Mouse (Mus musculus) NIH3T3 (cell line): ENCODE results near the gene Gm20518.

Experiments used
- DNase-seq: peaks from one replicate; pipeline ENCODE4 v3.0.0-alpha.2; 2012; ENCODE audit warnings: low read depth

The Gm20518 gene

DNA sequence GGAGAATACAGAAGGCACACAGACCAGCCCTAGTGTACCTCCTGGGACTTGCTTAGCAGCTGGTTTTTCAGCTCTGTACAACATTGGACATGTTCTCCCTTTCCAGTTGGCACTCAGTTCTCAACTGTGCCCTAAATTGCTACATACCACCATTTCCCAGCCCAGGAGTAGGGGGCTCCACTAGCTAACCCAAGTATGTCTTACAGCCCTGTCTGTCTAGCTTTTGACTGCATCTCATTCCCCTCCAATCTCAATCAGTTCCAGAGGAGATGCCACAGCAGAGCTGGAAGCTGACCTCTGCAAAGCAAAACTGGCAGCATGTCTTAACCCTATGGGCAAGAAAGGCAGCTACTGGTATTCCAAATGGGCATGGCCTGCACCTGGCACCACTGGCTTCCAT, 4.6 kb upstream of the Gm20518 start:
- no peak for DNase-seq

DNA sequence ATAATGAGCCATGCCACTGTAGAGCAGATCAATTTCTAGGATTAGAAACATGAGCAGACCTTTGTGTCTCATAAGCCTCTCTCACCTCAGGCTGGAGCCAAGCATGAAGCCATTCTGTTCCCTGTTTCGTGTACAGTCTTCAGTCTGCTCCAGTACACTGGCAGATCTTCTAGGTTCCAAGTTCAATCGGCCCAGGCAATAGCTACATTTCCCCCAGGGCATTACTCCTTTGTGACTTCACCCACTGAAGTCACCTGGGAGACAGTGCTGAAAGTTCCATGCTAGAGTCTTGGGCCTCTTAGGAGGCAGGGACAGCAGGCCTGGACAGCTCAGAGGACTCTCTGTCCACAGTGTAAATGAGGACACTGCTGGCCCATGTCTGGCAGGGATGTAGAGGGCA, 2.5 kb upstream of the Gm20518 start, which contains the start of gene Tssk1:
Gene Tssk1 (plus strand): TSS at position 301 of the 400 bp plus-strand sequence.
- no peak for DNase-seq

DNA sequence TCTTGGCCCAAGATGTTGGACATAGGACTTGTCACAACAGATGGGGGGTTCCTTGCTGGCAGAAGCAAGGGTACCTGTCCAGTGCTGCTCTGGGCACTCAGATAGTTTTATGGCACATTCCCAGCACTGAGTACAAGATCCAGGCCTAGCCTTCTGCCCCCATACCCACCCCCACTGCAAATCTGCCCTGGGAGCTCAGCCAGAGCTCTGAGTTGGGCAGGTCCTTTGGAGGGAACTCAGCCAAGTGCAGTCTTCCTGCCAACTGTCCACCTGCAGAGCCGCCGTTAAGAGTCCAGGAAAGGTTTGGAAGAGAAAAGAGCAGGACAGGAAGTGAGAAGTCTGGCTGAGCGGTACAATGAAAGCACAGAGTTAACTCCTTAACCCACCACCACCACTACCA, 1.1 kb upstream of the Gm20518 start:
- DNase-seq = peak; percentile 16

DNA sequence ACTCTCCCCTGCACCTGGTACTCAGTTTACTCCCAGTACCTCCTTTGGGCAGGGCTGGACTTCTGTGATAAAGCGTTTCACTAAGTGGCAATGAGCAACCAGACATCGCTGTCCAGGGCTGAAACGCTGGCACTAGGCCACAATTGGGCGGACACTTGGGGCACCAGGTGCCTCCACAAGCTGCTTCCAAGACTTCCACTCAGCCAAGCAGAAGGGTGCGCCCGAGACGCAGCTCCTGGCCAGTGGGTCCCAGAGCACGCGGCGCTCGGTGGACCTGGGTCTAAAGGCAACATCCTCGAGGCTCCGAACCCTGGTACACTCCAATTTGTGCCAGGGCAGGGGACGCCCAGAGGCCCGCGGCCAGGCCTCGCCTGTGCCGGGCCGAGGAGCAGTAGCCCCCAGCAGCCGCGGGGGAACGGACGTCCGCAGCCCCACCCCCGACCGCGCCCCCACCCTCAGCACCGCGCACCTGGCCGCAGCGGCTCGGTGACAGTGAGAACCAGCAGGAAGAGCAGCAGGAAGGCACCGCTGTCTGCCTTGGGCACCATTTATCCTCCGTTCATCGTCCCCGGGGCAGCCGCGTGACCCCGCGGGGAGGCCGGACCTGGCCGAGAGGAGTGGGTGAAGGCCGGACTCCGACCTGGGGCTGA, 429 bp downstream of the Gm20518 start:
- DNase-seq = peak; percentile 88

DNA sequence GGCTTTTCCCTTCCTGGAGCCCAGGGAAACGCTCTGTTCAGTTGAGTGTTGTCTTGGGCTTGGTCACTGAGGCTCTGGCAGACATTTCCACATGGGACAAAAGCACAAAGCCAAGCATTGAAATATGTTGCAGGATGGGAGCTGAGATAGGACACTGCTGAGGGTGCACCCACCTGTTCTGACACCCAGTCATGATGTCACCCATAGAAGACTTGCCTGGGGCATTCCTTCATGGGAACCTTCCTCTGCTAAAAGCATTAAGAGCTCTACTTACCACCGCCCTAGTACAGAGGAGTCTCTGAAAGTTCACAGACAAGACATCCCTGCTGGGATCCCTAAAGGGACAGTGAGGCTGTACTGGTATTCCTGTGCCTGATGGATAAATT, 1.1 kb downstream of the Gm20518 start:
- peak; percentile 7 for DNase-seq

DNA sequence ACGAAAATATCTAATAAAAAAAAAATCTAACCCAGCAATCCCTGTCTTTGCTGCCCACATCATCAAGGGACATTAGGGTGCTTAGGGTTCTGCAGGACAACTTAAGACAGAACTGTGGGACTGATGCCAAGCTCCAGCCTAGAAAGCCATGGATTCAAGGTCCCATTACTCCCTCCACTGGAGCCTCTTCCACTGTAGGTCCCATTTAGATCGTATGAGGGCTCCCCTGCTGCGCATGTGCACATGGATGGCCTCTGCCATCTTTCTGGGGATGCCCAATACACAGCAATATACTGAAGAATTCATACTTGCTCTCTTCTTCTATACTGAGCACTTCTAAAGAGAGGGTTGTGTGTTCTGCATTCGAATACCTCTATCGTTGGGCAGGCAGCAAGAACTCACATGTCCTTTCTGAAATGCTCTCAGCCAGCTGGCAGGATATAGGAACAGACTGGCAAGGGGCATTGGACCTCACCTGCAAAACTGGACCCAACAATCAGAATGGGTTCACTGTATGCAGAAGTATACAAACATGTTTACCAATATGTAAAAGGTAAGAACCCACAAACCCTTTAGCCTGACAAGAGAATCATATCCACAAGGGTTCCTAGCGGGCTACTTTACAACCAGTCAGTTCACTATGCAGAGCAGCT, 1.7 kb downstream of the Gm20518 start:
- no peak for DNase-seq

DNA sequence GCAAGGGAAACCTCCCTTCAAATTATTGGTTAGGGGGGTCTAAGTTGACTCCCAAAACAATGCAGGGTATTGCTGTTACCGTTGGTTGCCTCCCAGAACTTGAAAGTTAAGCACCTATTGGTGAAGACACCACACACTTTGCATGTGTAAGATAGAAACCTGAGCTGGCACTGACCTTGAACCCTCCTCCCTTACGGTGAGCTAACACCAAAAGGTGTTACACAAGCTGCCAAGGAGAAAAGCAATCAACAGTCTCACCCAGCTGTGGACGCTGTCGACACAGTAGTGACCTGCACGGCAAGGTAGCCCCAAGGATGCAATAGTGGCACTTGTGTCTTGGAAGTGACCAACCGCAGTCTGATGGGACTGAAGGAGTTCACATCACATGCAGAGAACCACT, 7.4 kb downstream of the Gm20518 start:
- no peak for DNase-seq

DNA sequence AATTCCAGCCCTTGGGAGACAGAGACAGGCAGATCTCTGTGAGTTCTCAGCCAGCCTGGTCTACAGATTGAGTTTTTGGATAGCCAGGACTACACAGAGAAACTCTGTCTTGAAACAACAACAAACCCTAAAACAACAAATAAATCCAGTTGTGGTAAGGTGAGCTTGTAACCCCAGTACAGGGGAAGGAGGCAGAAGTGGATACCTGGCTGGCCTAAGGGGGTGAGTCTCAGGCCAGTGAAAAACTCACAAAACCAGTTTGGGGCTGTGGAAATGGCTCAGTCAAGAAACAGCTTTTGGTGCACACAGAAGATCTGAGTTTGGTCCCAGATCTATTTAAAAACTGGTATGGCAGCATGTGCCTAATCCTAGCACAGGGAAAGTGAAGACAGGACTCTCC, 9.3 kb downstream of the Gm20518 start:
- no peak for DNase-seq

DNA sequence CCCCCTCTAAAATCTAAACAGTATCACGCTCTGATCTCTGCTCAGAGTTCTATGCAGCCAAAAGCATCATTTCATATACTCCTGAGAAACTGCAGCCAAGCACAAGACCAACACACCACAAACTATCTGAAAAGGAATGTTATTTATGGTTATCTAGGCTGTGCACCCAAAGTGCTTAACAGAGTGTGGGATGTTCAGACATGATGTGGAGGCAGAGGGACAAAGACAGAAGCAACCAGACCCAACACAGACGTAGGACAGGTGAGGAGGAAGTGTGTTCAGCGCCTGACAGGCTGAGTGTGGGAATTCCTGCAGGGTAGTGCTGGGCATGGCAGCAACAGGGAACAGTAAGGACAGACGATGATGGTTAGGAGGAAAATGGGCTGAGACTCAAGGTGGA, 11.9 kb downstream of the Gm20518 start:
- DNase-seq = no peak

DNA sequence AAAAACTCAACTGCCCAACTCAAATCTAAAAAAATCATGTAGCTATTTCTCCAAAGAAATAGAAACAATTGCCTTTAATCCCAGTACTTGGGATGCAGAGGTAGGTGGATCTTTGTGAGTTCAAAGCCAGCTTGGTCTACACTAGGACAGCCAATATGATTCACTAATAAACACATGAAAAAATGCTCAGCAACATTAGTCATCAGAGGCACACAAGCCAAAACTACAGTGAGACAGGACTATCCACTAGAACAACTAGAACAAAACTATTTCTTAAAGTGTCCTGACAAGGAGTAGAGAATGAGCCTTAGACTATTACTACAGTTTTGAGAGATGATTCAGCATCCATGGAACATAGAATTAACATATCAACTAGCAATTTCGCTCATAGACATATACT, 15.4 kb downstream of the Gm20518 start:
- peak; percentile 62 for DNase-seq

DNA sequence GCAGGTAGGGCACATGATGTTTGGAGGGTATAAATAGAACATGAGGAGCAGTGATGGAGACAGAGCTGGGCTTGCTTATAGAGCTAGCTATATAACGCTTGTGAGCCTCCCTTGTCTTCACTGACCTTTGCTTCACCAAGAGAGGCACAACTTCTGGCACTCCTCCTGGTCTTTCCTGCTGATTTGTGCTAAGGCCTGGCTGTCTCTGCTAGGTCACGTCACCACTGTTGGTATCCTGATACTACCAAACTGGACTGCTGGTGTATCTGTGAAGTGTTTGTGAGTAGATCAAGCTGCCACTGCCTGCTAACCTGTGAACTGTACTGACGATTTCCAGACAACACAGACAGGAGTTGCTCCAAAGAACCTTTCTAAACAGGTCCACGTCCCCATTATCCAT, 16.3 kb downstream of the Gm20518 start:
- no peak for DNase-seq

DNA sequence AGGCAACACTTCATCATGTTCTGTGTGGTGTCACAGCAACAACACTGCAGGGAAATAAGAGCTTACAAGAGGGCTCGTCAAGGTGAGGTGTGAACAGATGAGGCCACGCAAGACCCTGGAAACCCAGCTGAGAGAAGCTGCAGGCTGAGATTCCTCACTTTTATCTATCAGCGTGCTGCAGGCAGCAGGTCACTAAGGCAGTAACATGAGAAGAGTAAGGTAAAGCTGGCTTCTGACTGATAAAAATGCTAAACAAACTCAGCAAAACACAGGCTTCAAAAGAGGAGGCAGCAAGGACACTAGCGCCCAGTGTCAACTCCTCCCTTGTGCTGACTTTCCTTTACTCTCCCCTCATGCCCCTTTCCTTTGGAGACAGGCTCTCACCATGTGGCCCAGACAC, 18.5 kb downstream of the Gm20518 start:
- no peak for DNase-seq

DNA sequence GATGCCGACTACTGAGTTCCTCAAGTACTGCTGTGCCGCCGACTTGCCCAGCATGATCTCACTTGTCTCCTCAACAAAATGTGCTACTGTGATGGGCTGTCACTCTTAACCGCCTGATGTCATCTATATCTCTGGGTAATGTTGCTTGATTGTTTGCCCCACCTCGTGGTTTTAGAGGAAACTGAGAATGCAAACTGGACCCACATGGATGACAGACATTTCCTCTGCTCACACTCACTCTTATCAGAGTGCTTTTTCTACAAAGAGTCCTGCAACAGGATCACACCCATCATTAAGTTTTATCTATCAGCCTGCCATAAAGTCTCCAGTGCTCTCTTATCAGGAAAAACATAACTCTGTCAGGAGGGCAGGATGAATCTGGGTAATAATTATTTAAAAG, 20.2 kb downstream of the Gm20518 start:
- DNase-seq = no peak

DNA sequence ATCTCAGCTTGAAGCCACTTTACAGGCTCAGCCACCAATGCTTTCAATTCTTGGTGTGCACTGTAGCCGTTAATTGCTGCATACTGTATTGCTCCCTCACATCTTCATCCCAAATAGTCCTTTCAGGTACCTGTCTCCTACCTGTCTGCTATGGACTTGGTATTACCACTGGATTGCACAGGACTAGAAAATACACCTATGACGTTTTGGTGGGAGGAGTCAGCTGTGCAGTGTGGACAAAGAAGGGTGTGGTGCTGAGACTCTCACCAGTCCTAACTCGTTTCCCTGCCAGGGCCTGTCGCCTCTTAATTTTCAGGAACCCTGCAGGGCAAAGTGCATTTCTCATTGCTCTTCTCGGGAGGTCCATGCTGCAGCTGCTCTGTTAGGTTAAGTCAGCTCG, 25.7 kb downstream of the Gm20518 start:
- DNase-seq = no peak

DNA sequence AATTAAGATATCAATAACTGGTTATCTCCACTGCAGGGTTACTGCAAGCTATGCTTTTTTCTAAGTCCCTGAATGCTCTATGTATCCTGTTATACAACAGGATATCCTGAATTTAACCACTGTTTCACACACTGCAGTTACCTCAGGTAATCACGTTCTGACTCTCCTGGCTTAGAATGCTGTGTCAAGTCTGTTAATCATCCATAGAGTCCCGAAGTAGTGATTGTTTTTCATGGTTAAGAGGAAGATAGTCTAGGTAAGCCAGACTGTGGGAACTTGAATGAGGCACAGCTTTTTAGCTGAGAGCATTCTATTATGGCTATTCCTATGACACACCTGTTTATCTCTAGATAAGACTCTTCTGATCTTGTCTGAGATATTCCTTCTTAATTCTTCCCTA, 26.2 kb downstream of the Gm20518 start:
- no peak for DNase-seq

DNA sequence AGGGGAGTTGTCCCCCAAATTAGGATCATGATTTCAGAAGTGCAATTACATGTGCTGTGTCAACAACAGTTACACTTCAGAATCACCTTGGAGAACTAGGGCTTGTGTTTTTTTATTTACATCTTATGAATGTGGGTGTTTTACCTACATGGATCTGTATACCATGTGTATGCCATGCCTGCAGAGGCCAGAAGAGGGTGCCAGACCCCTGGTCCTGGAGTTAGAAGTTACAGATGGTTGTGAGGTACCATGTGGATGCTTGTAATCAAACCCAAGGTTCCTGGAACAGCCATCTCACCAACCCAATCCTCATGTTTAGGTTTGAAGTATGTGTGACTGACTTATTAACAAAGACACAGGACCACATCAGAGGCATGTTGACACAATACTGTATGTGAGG, 32.9 kb downstream of the Gm20518 start:
- DNase-seq = peak; percentile 70

DNA sequence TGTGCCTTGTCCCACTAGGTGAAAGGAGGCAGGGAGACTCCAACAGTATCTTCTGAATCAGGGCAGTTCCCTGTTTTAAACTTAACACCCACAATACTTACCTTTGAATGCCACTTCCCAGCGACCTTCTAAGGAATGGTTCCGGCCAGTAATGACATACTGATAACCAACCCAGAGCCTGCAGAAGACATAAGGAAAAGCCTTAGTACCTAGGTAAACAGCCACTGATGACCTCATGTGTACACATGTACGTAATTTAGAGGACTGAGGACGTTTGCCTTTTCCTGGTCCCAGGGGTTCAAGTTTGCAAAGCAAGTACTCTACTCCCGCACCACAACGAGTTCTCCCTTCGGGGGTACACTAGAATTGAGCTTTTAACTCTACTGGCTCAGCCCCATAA, 34.3 kb downstream of the Gm20518 start:
- no peak for DNase-seq

DNA sequence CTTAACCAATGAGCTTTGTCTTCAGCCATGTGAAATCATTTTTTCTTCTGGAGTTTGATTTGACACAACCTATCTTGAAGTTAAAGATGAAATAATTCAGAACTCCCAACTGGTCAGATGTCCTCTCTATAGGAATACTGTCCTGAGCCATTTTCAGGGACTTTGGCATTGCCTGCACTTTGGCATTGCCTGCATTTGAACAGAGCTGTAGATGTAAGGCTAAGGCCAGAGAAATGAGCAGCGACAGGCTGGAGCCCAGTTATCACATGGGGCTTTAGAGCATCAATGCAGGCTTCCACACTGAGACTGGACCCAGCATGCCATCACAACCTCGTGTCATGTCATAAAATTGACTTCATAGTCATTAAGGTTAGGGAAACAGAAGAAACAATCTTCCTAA, 38.2 kb downstream of the Gm20518 start:
- no peak for DNase-seq

DNA sequence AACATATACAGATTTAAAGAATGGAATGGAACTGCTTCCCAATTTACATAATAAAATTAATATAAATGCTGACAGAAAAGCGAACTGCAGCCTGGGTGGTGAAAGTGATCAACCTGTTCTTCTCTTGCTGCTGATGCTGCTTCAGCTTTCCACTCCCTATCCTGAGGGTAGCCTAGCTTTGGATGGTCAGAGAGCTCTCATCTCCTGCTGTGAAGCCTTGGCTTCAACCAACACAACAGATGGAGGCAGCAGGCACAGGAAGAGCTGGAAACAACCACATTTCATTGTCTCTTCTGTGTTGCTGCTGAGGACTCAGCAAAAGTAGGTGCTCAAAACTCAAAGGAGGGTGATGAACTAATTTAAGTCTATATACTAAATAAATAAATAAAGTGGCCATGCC, 39.6 kb downstream of the Gm20518 start:
- DNase-seq = no peak

DNA sequence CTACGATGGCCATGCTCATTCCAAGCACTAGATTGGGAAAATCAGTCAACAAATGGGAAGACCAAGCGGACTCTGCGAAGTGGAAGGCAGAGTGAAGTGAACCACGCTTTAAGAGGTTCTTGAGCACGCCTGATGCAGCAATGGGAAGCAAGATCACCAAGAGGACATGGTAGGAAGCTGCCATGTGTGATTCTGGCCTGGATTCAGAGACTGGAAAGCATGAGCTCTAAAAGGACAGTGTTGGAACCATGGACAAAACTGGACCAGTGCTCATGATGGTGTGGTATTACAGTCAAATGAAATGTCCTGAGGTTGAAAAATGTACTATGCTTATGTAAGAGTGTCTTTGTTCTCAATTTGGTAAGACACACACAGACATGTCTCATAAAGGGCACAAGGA, 40.1 kb downstream of the Gm20518 start:
- no peak for DNase-seq

DNA sequence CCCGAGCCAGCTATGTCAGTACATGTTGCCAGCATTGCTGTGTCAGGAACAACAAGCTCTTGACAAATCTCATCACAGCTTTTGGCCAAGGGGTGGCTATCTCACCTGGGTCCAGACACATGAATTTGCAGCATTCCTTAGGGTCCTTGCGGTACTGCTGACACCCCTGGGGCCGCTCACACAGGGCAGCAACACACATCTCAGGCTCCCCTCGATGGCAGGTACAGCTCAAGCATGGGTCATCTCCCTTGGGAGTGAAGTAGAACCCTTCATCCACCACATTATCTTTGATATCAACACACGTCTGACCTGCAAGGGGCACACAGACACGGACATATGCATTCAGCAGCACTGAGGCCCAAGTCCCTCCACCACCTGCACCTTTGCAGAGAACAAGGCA, 42.0 kb downstream of the Gm20518 start:
- no peak for DNase-seq

DNA sequence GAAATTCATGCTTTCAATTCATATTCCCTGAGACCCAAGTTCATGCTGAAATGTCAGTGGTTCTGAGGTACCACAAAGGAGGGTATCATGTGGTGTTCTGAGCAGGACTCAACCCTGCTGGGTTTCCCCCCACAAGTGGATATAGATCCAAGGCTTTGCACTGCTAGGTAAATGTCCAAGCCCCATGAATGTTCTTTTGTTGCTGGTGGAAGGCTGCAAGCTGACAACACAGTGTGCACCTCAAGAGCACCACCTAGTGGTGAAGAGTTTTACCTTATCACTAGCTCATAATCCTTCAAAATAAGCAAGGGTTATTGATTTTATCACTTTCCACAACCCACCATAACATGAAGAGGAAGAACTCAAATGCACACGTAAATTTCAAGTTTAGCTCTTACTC, 42.5 kb downstream of the Gm20518 start:
- DNase-seq = peak; percentile 87

DNA sequence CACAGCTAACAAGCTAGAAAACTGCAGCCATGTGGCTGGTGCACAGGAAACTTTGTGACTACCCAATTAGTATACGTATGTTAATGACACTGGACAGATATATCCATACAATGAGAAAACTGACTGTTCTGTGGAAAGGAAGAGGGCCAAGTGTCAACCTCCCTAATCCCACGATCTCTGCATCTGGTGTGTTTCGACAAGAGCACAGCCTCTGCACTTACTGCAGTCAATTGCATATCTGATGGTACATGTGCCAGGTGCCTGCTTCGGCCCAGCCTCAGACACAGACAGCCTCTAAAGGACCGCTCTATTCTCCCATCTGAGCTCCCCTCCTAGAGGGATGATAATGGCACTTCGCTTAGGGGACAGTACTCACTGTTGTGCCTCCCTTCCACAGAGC, 43.0 kb downstream of the Gm20518 start:
- no peak for DNase-seq

DNA sequence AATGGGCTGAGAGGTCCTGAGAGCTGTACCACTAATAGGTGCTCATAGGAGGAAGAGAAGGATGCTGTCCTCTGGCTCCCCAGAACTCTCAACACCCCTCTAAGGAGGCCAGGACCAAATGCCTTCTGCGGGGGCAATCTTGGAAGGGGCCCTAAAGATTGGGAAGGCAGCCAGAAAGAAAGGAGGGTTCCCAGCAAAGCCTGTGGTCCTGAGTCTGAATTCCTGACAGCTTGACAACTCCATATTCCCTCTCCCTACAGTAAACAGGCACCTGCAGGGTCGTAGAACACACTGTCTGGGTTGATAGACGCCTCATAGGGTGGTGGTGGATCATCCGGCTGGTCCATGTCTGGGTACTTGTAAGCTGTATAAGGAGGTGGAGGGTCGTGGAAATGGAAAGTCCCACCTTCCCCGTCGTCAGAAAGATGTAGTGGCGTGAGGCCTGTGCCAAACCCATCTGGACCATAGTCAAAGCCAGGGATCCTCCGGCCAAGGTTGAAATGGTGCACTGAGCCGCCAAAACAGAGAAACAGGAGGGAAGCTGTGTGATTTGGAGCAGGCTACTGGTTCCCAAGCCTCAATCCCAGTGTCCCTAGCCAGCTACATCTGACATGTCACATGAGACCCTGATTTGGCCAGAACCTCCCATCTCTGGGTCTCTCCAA, 47.6 kb downstream of the Gm20518 start:
- no peak for DNase-seq
